Mouse (Mus musculus) liver, embryonic 14.5 days (tissue): ENCODE results near the gene Adam21.

Experiments used
- CTCF ChIP-seq: IDR thresholded peaks from 2 replicates; pipeline ENCODE4 v1.5.1; 2016; ENCODE audit warnings: antibody characterized with exemption, low read depth, control low read depth
- EP300 ChIP-seq: IDR thresholded peaks from 2 replicates; pipeline ENCODE4 v1.6.1; 2016; ENCODE audit warnings: antibody characterized with exemption, low read depth

DNA sequence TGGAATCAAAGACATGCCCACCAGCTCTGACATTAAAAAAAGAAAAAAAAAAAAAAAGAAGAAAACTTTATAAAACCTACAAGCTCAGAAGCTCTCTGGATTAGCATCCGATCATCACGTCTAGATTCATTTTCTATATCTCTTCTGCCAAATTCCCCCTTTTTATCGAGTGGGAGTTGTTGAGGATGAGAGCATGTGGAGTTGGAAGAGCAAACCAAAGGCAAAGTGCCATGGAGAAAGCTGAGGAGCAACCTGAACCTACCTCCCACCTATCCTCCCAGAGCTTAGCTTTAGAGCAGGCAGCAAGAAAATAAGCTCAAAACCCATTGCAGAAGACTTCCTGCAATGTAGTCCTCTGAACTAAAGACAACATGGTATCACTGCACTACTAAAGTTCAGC, 4.1 kb downstream of the Adam21 start:
- no peak for TF ChIP-seq CTCF
- TF ChIP-seq EP300: no peak
